Mouse (Mus musculus): ENCODE results near the gene Sag. TPM values are rescaled to one million over a fixed set of nuclear protein-coding genes. Genes with fewer than 3 reads are reported as not detected.
A peak's percentile ranks its signal among the peaks of the same experiment; 100 is the strongest.

The Sag gene
- polyA plus RNA-seq, 1 experiment from 2014 or later = 2.6 TPM

- Histone ChIP-seq H3K4me3 (ENCODE audit: low read depth, low read length) (peak overlapping the region; percentile 92), H3K4me1 (ENCODE audit: control insufficient read depth, insufficient read depth, low read length) (peaks cover 19% of the 10 kb centered on the region), H3K9me3 (ENCODE audit: control insufficient read depth, low read depth, low read length) (no peaks in the 10 kb centered on the region), H3K27ac (ENCODE audit: low read length) (peak overlapping the region; percentile 66; the same call in 1 of the 2 replicates), H3K4me2 (replicated peaks; ENCODE audit: low read depth, low read length) (peak overlapping the region; percentile 85), H3K9ac (replicated peaks; ENCODE audit: low read depth, low read length) (peak overlapping the region; percentile 93), H3K36me3 (ENCODE audit: control insufficient read depth, insufficient read depth, low read length) (no peaks in the 10 kb centered on the region), H3K27me3 (ENCODE audit: control insufficient read depth, insufficient read depth, low read length) (no peaks in the 10 kb centered on the region)
- under 1% methylated on average over 44 of the region's 48 CpGs for WGBS
- 0 out of 2 replicates have a peak, but pooled peaks have one; percentile 4 for ATAC-seq (ENCODE audit: insufficient number of reproducible peaks, insufficient read depth, low FRiP score, low read depth)
These were observed 50.3 kb downstream of the Sag start for GRCm38 (mm10) chr1:87853601-87854361.

GRCm38 (mm10) chr1:87854411-87854810 lies 50.9 kb downstream of the Sag start:
- Histone ChIP-seq H3K4me1 (ENCODE audit: control insufficient read depth, insufficient read depth, low read length) (peaks cover 19% of the 10 kb centered on the region), H3K27me3 (ENCODE audit: control insufficient read depth, insufficient read depth, low read length) (no peaks in the 10 kb centered on the region), H3K4me2 (replicated peaks; ENCODE audit: low read depth, low read length) (peak overlapping the region; percentile 85), H3K36me3 (ENCODE audit: control insufficient read depth, insufficient read depth, low read length) (no peaks in the 10 kb centered on the region), H3K9ac (replicated peaks; ENCODE audit: low read depth, low read length) (no peak overlapping the region), H3K4me3 (ENCODE audit: low read depth, low read length) (peak overlapping the region; percentile 92), H3K27ac (ENCODE audit: low read length) (no peak overlapping the region), H3K9me3 (ENCODE audit: control insufficient read depth, low read depth, low read length) (no peaks in the 10 kb centered on the region)
- 31% methylated on average over 6 of the region's 6 CpGs for WGBS
- ATAC-seq (ENCODE audit: insufficient number of reproducible peaks, insufficient read depth, low FRiP score, low read depth) = no peak

- Histone ChIP-seq H3K4me2 (replicated peaks; ENCODE audit: low read depth, low read length) (peak overlapping the region; percentile 85), H3K27me3 (ENCODE audit: control insufficient read depth, insufficient read depth, low read length) (no peaks in the 10 kb centered on the region), H3K9me3 (ENCODE audit: control insufficient read depth, low read depth, low read length) (no peaks in the 10 kb centered on the region), H3K9ac (replicated peaks; ENCODE audit: low read depth, low read length) (no peak overlapping the region), H3K27ac (ENCODE audit: low read length) (no peak overlapping the region), H3K36me3 (ENCODE audit: control insufficient read depth, insufficient read depth, low read length) (no peaks in the 10 kb centered on the region), H3K4me3 (ENCODE audit: low read depth, low read length) (peak overlapping the region; percentile 92; the same call in 1 of the 2 replicates), H3K4me1 (ENCODE audit: control insufficient read depth, insufficient read depth, low read length) (peaks cover 19% of the 10 kb centered on the region)
- ATAC-seq (ENCODE audit: insufficient number of reproducible peaks, insufficient read depth, low FRiP score, low read depth) = no peak
- WGBS = 45% methylated on average over 2 of the region's 2 CpGs
These were observed 51.4 kb downstream of the Sag start for GRCm38 (mm10) chr1:87854851-87855251.

- H3K4me3 ChIP-seq (ENCODE audit: low read depth, low read length) = no peak overlapping the region
- H3K9me3 ChIP-seq (ENCODE audit: control insufficient read depth, low read depth, low read length) = no peaks in the 10 kb centered on the region
- no peaks in the 10 kb centered on the region for H3K27me3 ChIP-seq (ENCODE audit: control insufficient read depth, insufficient read depth, low read length)
- no peaks in the 10 kb centered on the region for H3K36me3 ChIP-seq (ENCODE audit: control insufficient read depth, insufficient read depth, low read length)
- 71% methylated on average over 1 of the region's 1 CpGs for WGBS
- H3K9ac ChIP-seq (replicated peaks; ENCODE audit: low read depth, low read length) = no peak overlapping the region
- no peak for ATAC-seq (ENCODE audit: insufficient number of reproducible peaks, insufficient read depth, low FRiP score, low read depth)
- no peak overlapping the region for H3K4me2 ChIP-seq (replicated peaks; ENCODE audit: low read depth, low read length)
- H3K4me1 ChIP-seq (ENCODE audit: control insufficient read depth, insufficient read depth, low read length) = peaks cover 19% of the 10 kb centered on the region
- no peak overlapping the region for H3K27ac ChIP-seq (ENCODE audit: low read length)
These were observed 52.0 kb downstream of the Sag start for GRCm38 (mm10) chr1:87855522-87855921.

GRCm38 (mm10) chr1:87856823-87857222 lies 53.3 kb downstream of the Sag start:
- 89% methylated on average over 3 of the region's 3 CpGs for WGBS
- no peak for ATAC-seq (ENCODE audit: insufficient number of reproducible peaks, insufficient read depth, low FRiP score, low read depth)
- Histone ChIP-seq H3K4me1 (ENCODE audit: control insufficient read depth, insufficient read depth, low read length) (peaks cover 19% of the 10 kb centered on the region), H3K9me3 (ENCODE audit: control insufficient read depth, low read depth, low read length) (no peaks in the 10 kb centered on the region), H3K36me3 (ENCODE audit: control insufficient read depth, insufficient read depth, low read length) (no peaks in the 10 kb centered on the region), H3K9ac (replicated peaks; ENCODE audit: low read depth, low read length) (no peak overlapping the region), H3K27me3 (ENCODE audit: control insufficient read depth, insufficient read depth, low read length) (no peaks in the 10 kb centered on the region), H3K4me3 (ENCODE audit: low read depth, low read length) (no peak overlapping the region), H3K27ac (ENCODE audit: low read length) (no peak overlapping the region), H3K4me2 (replicated peaks; ENCODE audit: low read depth, low read length) (no peak overlapping the region)

GRCm38 (mm10) chr1:87858031-87858430 lies 54.6 kb downstream of the Sag start:
- WGBS = 93% methylated on average over 1 of the region's 1 CpGs
- H3K27me3 ChIP-seq (ENCODE audit: control insufficient read depth, insufficient read depth, low read length) = no peaks in the 10 kb centered on the region
- no peaks in the 10 kb centered on the region for H3K36me3 ChIP-seq (ENCODE audit: control insufficient read depth, insufficient read depth, low read length)
- peaks cover 18% of the 10 kb centered on the region for H3K4me1 ChIP-seq (ENCODE audit: control insufficient read depth, insufficient read depth, low read length)
- no peak overlapping the region for H3K4me3 ChIP-seq (ENCODE audit: low read depth, low read length)
- no peak for ATAC-seq (ENCODE audit: insufficient number of reproducible peaks, insufficient read depth, low FRiP score, low read depth)
- H3K9me3 ChIP-seq (ENCODE audit: control insufficient read depth, low read depth, low read length) = no peaks in the 10 kb centered on the region
- H3K4me2 ChIP-seq (replicated peaks; ENCODE audit: low read depth, low read length) = no peak overlapping the region
- no peak overlapping the region for H3K27ac ChIP-seq (ENCODE audit: low read length)
- no peak overlapping the region for H3K9ac ChIP-seq (replicated peaks; ENCODE audit: low read depth, low read length)

GRCm38 (mm10) chr1:87858529-87858928 lies 55.0 kb downstream of the Sag start:
- Histone ChIP-seq H3K36me3 (ENCODE audit: control insufficient read depth, insufficient read depth, low read length) (no peaks in the 10 kb centered on the region), H3K4me2 (replicated peaks; ENCODE audit: low read depth, low read length) (no peak overlapping the region), H3K9ac (replicated peaks; ENCODE audit: low read depth, low read length) (no peak overlapping the region), H3K27ac (ENCODE audit: low read length) (no peak overlapping the region), H3K4me1 (ENCODE audit: control insufficient read depth, insufficient read depth, low read length) (peaks cover 18% of the 10 kb centered on the region), H3K9me3 (ENCODE audit: control insufficient read depth, low read depth, low read length) (no peaks in the 10 kb centered on the region), H3K27me3 (ENCODE audit: control insufficient read depth, insufficient read depth, low read length) (no peaks in the 10 kb centered on the region), H3K4me3 (ENCODE audit: low read depth, low read length) (no peak overlapping the region)
- WGBS = 61% methylated on average over 2 of the region's 2 CpGs
- ATAC-seq (ENCODE audit: insufficient number of reproducible peaks, insufficient read depth, low FRiP score, low read depth) = 0 out of 2 replicates have a peak, but pooled peaks have one; percentile 33

GRCm38 (mm10) chr1:87863602-87864001 lies 60.1 kb downstream of the Sag start:
- Histone ChIP-seq H3K9me3 (ENCODE audit: control insufficient read depth, low read depth, low read length) (no peaks in the 10 kb centered on the region), H3K27me3 (ENCODE audit: control insufficient read depth, insufficient read depth, low read length) (no peaks in the 10 kb centered on the region), H3K4me1 (ENCODE audit: control insufficient read depth, insufficient read depth, low read length) (peaks cover 8% of the 10 kb centered on the region; the same call in 1 of the 2 replicates), H3K27ac (ENCODE audit: low read length) (no peak overlapping the region), H3K36me3 (ENCODE audit: control insufficient read depth, insufficient read depth, low read length) (no peaks in the 10 kb centered on the region), H3K4me3 (ENCODE audit: low read depth, low read length) (no peak overlapping the region), H3K4me2 (replicated peaks; ENCODE audit: low read depth, low read length) (no peak overlapping the region), H3K9ac (replicated peaks; ENCODE audit: low read depth, low read length) (no peak overlapping the region)
- WGBS = 73% methylated on average over 3 of the region's 3 CpGs
- ATAC-seq (ENCODE audit: insufficient number of reproducible peaks, insufficient read depth, low FRiP score, low read depth) = no peak
